Mouse (Mus musculus): ENCODE results near the gene Fermt2. TPM values are rescaled to one million over a fixed set of nuclear protein-coding genes. Genes with fewer than 3 reads are reported as not detected.
"Not testable (repeated sequence)": the region's sequence is repeated elsewhere in the genome, so short reads cannot be mapped to it uniquely, and the experiment has no call there.

Fermt2 gene
- polyA plus RNA-seq, 1 experiment: 91.3 TPM

- no peak for DNase-seq (ENCODE audit: extremely low spot score in 1 of 2, low spot score in 1 of 2)
Observed at GRCm38 (mm10) chr14:45515771-45516170, 14.1 kb downstream of the Fermt2 start.

DNA sequence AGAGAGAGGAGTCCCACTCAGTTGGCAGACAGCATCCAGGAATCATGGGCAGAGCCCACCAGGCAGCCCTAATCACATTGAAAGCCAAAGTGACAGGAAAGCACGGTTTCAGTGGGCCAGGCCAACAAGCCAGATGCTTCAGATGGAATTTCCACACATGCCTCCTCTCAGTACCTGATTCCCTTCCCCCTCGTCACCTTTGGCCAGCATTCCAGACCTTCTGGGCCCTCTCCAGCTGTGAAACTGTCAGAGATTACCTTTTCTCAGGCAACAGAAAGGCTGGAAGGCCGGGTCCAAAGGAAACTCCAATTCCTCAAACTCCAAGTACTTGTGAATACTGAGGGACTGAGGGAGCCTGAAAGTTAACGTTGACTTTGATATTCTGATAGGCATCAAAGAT lies 19.1 kb downstream of the Fermt2 start:
- DNase-seq (ENCODE audit: extremely low spot score in 1 of 2, low spot score in 1 of 2): no peak

DNA sequence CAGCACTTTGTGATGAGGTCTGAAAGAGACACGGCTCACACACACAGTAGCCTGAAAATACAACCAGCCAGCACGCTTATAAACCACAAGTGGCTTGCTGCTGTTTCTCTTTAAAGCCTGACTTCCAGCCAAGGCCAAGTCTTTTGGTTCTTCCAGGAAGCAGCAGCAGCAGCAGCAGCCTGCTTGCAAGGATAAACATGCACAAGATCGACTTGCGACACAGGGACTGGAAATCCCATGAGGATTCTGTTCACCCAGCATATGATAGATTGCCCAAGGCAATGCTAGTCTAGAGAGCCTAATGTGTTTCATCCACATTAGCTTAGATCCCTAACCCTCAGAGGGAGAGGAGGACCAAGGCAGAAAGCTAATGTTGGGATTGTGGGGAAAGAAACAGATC lies 22.0 kb downstream of the Fermt2 start:
- no peak for DNase-seq (ENCODE audit: extremely low spot score in 1 of 2, low spot score in 1 of 2)

DNA sequence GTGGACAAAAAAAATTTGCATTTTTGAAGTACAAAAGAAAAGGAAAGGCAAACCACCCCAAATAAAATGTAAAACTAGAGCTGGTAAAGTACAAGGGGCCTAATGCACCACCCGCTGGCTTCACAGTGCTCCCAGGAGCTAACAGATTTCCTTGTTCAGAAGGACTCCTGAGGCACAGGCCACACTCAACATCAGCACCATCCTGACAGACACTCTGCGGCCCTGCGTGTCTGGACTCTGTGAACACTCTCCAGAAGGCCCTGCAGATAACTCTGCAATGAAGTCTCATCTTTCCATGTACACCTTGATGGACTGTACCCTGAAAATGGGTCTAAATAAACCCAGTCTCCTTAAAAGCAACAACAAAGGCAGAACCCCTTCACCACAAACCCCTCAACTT lies 22.5 kb downstream of the Fermt2 start:
- no peak for DNase-seq (ENCODE audit: extremely low spot score in 1 of 2, low spot score in 1 of 2)

GRCm38 (mm10) chr14:45507032-45507431 lies 22.9 kb downstream of the Fermt2 start:
- peak; percentile 14 to 38 for DNase-seq (ENCODE audit: extremely low spot score in 1 of 2, low spot score in 1 of 2)

DNA sequence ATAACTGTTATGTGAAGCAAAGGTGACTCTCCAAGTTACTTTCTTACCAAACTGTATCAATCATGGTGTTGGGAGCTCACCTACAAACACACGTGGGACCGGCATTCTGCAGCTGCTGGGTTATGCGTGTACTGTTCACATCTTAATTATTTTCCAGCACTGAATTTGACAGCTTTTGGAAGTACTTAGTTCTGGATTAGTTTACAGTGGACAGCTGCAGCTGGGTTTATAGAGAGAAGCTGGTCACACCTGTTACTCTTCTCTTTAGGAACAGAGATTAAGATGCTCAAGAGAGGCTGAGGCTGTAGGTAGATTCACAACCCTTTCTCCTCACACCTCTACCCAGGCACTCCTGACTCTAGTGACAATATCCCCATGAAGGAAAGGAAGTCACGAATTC lies 23.8 kb downstream of the Fermt2 start:
- DNase-seq (ENCODE audit: extremely low spot score in 1 of 2, low spot score in 1 of 2): no peak

GRCm38 (mm10) chr14:45504422-45505113 lies 25.4 kb downstream of the Fermt2 start:
- no peak for DNase-seq (ENCODE audit: extremely low spot score in 1 of 2, low spot score in 1 of 2)

GRCm38 (mm10) chr14:45503934-45504333 lies 26.0 kb downstream of the Fermt2 start:
- no peak for DNase-seq (ENCODE audit: extremely low spot score in 1 of 2, low spot score in 1 of 2)

DNA sequence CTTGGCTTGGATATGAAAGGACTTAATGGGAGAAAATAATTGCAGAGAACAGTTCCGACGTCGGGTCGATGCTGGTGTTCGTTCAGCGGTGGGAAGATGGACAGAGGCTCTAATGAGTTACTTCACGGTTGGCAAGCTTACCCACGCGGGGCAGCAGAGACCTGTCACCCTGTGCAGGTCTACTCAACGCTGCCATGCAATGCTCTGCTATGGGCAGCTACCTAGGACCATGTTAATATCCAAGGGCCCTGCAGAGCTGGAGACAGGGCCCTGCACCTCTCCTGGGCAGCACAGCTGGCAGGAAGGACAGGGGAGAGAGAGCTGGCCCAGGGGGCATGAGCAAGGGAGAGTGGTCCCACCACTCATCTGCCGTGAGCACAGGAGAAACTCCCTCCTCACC lies 29.9 kb downstream of the Fermt2 start:
- no peak for DNase-seq (ENCODE audit: extremely low spot score in 1 of 2, low spot score in 1 of 2)

DNA sequence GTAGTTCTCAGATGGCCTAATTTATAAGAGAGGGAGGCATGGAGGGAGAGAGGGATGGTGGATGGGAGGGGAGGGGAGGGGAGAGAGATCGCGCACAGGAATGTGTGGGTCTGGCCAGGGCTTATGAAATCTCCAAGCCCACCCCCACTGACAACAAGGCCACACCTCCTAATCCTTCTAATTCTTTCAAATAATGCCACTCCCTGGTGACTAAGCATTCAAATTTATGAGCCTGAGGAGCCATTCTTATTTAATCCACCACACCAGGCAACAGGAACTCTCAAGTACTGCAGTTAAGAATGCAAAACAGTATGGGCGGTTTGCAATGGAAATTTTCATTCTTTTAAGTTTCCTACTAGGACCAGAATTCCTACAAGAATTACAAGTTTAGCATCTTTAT lies 32.8 kb downstream of the Fermt2 start:
- no peak for DNase-seq (ENCODE audit: extremely low spot score in 1 of 2, low spot score in 1 of 2)

GRCm38 (mm10) chr14:45495810-45496209 lies 34.1 kb downstream of the Fermt2 start:
- not testable (repeated sequence) for DNase-seq (ENCODE audit: extremely low spot score in 1 of 2, low spot score in 1 of 2)

DNA sequence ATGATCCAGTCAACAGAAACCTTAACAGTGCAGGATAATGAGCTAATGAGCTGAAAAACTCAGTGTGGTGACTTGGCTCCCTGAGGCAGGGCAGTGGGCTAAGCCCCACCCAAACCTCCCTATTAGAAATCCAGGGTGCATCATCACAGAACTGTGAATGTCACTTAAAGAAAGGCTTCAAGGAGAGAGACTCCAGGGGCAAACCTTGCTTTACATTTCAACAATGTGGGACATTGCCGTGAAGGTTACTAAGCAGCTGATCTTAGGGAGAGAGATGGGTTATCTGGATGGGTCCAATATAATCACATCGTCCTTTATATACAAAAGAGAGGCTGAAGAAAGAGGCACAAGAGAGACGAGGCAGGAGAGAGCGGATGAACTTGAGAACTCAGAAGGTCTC lies 36.0 kb downstream of the Fermt2 start:
- DNase-seq (ENCODE audit: extremely low spot score in 1 of 2, low spot score in 1 of 2): no peak

GRCm38 (mm10) chr14:45492668-45493067 lies 37.2 kb downstream of the Fermt2 start:
- no peak for DNase-seq (ENCODE audit: extremely low spot score in 1 of 2, low spot score in 1 of 2)

- DNase-seq (ENCODE audit: extremely low spot score in 1 of 2, low spot score in 1 of 2): peak in 1 of 2 experiments; percentile 20
Observed at GRCm38 (mm10) chr14:45492038-45492437, 37.9 kb downstream of the Fermt2 start.

DNA sequence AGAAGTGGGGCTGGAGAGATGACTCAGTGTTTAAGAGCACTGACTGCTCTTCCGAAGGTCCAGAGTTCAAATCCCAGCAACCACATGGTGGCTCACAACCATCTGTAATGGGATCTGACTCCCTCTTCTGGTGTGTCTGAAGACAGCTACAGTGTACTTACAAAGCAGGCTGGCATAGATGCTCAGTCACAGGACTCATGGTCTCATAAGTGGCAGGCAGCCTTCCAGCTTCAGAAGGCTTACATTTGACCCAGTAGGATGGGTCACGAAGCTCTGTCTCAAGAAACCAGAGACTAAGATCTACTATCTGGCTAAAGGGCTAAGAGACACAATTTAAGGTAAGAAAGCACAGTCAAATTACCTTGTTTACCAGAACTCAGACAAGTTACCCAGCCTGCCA lies 42.7 kb downstream of the Fermt2 start:
- DNase-seq (ENCODE audit: extremely low spot score in 1 of 2, low spot score in 1 of 2): not testable (repeated sequence)

DNA sequence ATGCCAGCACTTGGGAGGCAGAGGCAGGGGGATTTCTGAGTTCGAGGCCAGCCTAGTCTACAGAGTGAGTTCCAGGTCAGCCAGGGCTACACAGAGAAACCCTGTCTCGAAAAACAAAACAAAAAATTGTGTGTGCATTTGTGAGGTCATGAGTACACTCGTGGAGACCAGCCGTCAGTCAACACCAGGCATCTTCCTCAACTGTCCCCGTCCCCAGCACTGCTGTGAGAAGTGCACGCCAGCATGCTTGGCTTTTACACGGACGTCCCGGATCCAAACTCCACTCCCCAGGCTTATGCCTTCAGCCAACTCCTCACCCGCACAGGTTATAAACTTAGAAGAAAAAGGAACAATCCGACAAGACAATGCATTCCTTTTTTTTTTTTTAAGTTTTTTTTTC lies 46.6 kb downstream of the Fermt2 start:
- not testable (repeated sequence) for DNase-seq (ENCODE audit: extremely low spot score in 1 of 2, low spot score in 1 of 2)

- no peak for DNase-seq (ENCODE audit: extremely low spot score in 1 of 2, low spot score in 1 of 2)
Observed at GRCm38 (mm10) chr14:45478977-45479806, 50.7 kb downstream of the Fermt2 start.

DNA sequence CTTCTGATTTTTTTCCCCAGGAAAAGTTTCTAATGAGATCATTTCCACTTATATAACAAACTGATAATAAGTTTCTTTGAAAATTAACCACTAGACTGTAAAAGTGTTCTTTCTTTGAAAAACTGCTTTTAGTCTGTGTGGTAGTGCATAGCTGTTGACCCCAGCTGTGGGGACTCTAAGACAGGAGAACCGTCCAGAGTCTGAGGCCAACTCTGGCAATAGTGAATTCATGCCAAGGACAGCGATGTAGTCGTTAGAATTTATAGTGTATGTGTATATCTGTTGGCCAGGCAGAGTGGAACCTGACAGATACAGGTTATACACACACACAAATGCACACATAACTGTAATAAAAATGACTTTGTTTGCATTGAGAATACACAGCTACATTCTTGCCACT lies 51.4 kb downstream of the Fermt2 start:
- DNase-seq (ENCODE audit: extremely low spot score in 1 of 2, low spot score in 1 of 2): no peak

DNA sequence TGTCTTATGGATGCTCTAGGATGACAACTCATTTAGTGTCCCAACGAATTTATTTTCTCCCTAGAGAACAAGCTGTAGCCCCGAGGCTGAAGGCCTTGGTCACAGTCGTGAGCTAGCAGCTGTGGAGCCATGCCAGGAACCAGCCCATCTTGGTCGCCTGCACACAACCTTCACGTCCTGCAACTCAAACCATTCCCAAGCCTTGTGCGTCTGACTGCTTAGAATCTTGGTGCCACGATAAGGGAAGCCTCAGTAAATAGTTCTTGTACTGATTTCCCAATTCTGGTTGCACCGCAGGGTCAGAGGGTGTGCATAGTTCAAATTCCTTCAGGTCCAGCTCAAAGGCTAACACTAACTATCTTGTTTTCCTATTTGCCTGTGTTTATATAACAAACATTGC lies 52.3 kb downstream of the Fermt2 start:
- no peak for DNase-seq (ENCODE audit: extremely low spot score in 1 of 2, low spot score in 1 of 2)

- no peak for DNase-seq (ENCODE audit: extremely low spot score in 1 of 2, low spot score in 1 of 2)
Observed at GRCm38 (mm10) chr14:45476990-45477389, 52.9 kb downstream of the Fermt2 start.

DNA sequence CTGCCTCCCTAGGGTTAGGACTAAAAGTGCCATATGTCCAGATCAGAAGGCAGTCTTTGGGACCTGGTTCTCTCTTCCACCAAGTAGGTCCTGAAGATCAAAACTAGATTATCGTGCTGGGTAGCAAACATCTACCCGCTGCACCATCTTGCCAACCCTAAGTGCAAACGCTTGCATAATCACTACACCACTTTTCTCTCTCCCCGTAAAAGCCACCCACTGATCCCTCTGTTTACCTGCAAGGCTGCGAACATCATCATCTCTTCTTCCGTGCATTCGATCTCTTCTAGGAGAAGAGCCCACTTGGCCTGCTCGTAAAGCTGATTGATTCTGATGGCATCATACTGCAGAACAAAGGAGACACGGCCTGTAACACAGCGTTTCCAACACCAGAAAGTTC lies 57.4 kb downstream of the Fermt2 start:
- DNase-seq (ENCODE audit: extremely low spot score in 1 of 2, low spot score in 1 of 2): no peak

DNA sequence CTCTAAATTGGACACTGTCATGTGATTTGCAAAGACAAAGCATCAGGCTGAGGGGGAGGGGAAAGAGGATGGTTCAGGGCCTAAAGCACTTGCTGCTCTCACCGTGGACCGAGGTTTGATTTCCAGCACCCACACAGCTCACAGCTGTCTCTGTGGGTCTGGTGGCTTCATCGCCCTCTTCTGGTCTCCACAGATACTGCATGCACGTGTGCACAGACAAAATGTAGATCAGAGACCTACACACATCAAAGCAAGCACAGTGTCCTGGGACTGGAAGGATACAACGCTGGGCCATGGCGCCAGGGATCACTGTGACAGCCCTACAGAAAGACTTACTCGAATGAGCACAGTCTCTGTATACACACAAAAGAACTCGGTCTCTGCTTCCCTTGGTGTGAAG lies 60.5 kb downstream of the Fermt2 start:
- DNase-seq (ENCODE audit: extremely low spot score in 1 of 2, low spot score in 1 of 2): no peak

Measured in frontal cortex, adult 2 months (tissue).